Mouse (Mus musculus) bone marrow macrophage, adult 2 months (primary cell): ENCODE data around the gene Crip1. TPM values are rescaled to one million over a fixed set of nuclear protein-coding genes. Genes with fewer than 3 reads are reported as not detected.

Experiments
- H3K27ac ChIP-seq: 2 replicates; pipeline ENCODE4 v1.5.1; 2012; ENCODE audit warnings: low read depth, low read length; ENCODE audit not compliant: insufficient read depth
- H3K4me1 ChIP-seq: 2 replicates; pipeline ENCODE4 v1.6.1; 2012; ENCODE audit warnings: low read length; ENCODE audit not compliant: control insufficient read depth, insufficient read depth
- H3K4me3 ChIP-seq: 2 replicates; pipeline ENCODE4 v1.5.1; 2012; ENCODE audit warnings: mild to moderate bottlenecking, low read length, moderate library complexity; ENCODE audit not compliant: insufficient read depth
- CTCF ChIP-seq: IDR thresholded peaks from 2 replicates; pipeline ENCODE4 v1.5.1; 2012; ENCODE audit warnings: low read depth, mild to moderate bottlenecking, low read length, moderate library complexity
- POLR2A ChIP-seq: IDR thresholded peaks from 2 replicates; pipeline ENCODE4 v1.6.1; 2012; ENCODE audit warnings: mild to moderate bottlenecking, low read depth, low read length, borderline replicate concordance
- polyA plus RNA-seq: library from polyadenylated mRNA; stranded (reverse); fragments of >200 nt; gene quantifications from 2 replicates; pipeline ENCODE4 v1.2.4, GENCODE M21; 2012; ENCODE audit not compliant: missing spikeins, insufficient read depth, insufficient read length

Gene Crip1
- polyA plus RNA-seq, 1 experiment: 582 TPM

- H3K4me1 ChIP-seq: 0 out of 2 replicates have a peak, but pooled peaks cover 2% of the 10 kb centered on the region
- no peak overlapping the region for H3K27ac ChIP-seq
- H3K4me3 ChIP-seq: peak overlapping the region; percentile 58
- TF ChIP-seq CTCF (no peak), POLR2A (no peak)
Measured at GRCm38 (mm10) chr12:113138901-113139864, 6.9 kb upstream of the Crip1 start.

DNA sequence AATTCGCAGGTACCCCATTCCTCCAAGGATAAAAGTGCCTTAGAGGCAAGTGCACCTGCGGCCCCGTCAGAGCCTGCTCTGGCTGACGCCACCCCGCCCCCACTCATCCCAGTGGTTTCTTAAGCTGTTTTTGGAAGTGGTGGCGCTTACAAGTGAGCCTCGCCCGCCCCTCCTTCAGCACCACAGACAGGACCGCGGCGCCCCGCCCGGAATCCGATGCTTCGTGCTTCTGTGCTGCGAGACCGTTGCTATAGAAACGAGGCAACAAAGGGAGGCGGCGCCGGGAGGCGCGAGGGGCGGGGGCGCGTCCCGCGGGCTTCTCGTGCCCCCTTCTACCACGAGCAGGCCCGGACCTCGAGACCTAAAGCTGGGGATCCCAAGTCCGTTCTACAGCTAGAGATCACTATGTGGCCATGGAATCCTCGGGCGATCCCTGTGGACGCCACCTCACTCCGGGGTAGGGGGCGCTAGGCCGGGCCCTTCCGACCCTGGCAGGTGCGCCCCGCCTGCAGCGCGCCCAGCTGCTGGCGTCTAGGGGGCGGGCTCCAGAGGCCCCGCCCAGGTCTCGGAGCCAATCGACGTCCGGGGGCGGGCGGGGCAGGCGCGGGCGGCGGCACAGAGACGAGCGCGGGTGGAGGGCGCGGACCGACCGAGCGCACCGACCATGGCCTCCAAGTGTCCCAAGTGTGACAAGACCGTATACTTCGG, 6.1 kb upstream of the Crip1 start, which contains the start of gene Crip2:
Crip2 (plus strand) TSS at position 329 of the 708 bp plus-strand sequence.
- H3K4me1 ChIP-seq: 0 out of 2 replicates have a peak, but pooled peaks cover 2% of the 10 kb centered on the region
- no peak within 1 kb of the TSS for H3K27ac ChIP-seq
- TF ChIP-seq CTCF (no peak), POLR2A (no peak)
- peak within 1 kb of the TSS; percentile 58 for H3K4me3 ChIP-seq

DNA sequence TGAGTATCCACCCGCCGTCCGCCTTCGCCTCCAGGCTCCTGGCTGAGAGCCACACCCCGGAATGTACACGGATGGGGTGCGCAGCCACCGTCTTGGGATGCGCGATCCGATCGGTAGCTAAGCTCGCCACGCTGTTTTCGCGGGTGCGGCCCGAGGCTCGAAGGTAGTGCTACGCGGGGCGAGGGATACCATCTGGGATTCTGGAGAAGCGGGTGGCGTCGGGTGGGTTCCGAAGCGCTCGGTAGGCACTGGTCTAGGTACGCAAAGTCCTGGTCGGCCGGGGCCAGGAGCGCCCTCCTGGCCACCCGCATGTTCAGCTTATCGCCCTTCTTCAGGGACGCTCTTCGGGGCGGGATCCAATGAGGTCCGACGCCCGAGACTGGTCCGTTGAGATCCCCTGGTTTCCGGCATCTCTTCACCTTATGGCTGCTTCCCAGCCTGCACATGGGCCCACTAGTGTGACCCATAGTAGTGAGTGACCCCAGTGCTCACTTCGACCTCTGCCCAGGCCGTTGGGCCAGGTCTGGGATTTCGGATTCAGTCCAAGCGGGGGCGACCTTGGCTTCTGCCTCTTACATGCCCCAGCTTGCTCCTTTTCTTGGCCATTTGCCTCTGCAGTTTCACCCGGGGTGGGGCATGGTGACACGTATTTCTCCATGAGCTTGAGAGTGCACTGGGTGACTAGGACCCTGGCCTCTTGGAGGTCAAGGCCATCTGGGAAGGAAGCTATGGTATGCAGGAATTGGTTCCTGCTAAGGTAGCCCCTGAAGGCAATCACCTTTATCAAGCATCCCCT, 5.3 kb upstream of the Crip1 start:
- TF ChIP-seq CTCF (no peak), POLR2A (no peak)
- H3K27ac ChIP-seq: no peak overlapping the region
- peak overlapping the region; percentile 58 for H3K4me3 ChIP-seq
- 0 out of 2 replicates have a peak, but pooled peaks cover 2% of the 10 kb centered on the region for H3K4me1 ChIP-seq

DNA sequence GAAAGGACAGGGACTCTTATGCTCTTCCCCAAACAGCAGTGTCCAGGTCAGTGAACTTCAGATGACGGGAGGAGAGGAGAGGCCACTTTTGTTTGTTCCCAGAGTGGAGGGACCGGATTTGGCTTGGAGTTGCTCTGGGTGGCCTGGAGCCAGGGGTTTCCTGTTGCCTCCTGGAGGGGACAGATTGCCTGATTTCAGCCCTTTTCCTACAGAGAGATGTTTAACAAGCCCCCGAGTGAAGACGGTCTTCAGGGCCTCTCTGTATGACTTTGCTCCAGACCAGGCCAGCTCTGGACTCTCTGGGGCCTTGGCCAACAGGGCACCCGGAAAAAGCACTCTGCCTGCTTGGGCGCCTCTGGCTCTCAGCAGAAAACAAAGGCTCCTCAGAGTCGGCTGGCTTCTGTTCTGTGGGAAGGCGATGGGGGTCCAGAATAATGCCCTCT, 4.6 kb upstream of the Crip1 start:
- H3K4me3 ChIP-seq: no peak overlapping the region
- no peak overlapping the region for H3K27ac ChIP-seq
- TF ChIP-seq CTCF: no peak
- no peak for TF ChIP-seq POLR2A
- H3K4me1 ChIP-seq: peaks cover 2% of the 10 kb centered on the region

- H3K4me3 ChIP-seq: no peak overlapping the region
- H3K27ac ChIP-seq: no peak overlapping the region
- TF ChIP-seq POLR2A (no peak), CTCF (no peak)
- peaks cover 6% of the 10 kb centered on the region for H3K4me1 ChIP-seq
Measured at GRCm38 (mm10) chr12:113142021-113142975, 3.8 kb upstream of the Crip1 start.

DNA sequence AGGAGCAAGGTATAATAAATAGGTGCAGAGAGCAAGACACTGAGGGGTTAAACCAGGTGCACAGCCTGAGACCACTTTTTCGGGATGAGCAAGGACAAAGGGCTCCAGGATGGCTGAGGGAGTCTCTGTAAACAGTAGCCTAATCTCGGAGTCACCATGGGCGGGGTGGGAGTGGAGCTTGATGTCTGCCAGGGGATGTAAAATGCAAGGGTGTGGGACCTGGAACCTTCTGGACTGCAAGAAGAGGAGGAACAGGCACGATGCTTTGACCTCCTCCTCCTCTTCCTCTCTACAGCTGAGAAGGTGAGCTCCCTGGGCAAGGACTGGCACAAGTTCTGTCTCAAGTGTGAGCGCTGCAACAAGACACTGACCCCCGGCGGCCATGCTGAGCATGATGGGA, 3.0 kb upstream of the Crip1 start:
- TF ChIP-seq POLR2A: no peak
- TF ChIP-seq CTCF: no peak
- Histone ChIP-seq H3K4me3 (no peak overlapping the region), H3K27ac (no peak overlapping the region), H3K4me1 (peaks cover 6% of the 10 kb centered on the region)

GRCm38 (mm10) chr12:113144001-113144756, 1.9 kb upstream of the Crip1 start:
- Histone ChIP-seq H3K4me3 (no peak overlapping the region), H3K27ac (no peak overlapping the region), H3K4me1 (peaks cover 6% of the 10 kb centered on the region)

DNA sequence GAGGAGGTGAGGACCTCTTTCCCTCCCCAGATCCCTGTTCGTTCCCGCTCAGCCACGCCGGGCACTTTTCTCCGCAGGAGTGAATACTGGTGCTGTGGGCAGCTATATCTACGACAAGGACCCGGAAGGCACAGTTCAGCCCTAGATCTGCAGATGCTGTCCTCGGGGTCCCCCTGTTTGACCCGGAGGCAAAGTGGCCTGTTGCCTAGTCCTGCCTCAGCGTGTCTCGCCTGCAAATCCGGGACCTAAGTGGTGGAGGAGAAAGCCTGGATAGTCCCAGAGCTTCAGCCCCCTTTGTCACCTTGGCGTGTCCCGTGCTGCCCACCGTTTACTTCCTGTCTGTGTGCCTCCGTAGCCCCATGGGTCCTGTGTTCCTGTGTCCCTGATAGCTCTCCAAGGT, 1.2 kb upstream of the Crip1 start:
- no peak overlapping the region for H3K27ac ChIP-seq
- TF ChIP-seq POLR2A (no peak), CTCF (no peak)
- no peak overlapping the region for H3K4me3 ChIP-seq
- peaks cover 6% of the 10 kb centered on the region for H3K4me1 ChIP-seq

More at GRCm38 (mm10) chr12:113144001-113144756, 1.9 kb upstream of the Crip1 start:
- no peak for TF ChIP-seq POLR2A
- peak; percentile 93 for TF ChIP-seq CTCF

- no peak for TF ChIP-seq POLR2A
- no peak for TF ChIP-seq CTCF
- no peak overlapping the region for H3K4me3 ChIP-seq
- peaks cover 5% of the 10 kb centered on the region for H3K4me1 ChIP-seq
- H3K27ac ChIP-seq: no peak overlapping the region
Measured at GRCm38 (mm10) chr12:113145591-113145990, 525 bp upstream of the Crip1 start.
